Comparison of ENCODE assay signal across 15 mouse cellular contexts in the genomic region with DNA sequence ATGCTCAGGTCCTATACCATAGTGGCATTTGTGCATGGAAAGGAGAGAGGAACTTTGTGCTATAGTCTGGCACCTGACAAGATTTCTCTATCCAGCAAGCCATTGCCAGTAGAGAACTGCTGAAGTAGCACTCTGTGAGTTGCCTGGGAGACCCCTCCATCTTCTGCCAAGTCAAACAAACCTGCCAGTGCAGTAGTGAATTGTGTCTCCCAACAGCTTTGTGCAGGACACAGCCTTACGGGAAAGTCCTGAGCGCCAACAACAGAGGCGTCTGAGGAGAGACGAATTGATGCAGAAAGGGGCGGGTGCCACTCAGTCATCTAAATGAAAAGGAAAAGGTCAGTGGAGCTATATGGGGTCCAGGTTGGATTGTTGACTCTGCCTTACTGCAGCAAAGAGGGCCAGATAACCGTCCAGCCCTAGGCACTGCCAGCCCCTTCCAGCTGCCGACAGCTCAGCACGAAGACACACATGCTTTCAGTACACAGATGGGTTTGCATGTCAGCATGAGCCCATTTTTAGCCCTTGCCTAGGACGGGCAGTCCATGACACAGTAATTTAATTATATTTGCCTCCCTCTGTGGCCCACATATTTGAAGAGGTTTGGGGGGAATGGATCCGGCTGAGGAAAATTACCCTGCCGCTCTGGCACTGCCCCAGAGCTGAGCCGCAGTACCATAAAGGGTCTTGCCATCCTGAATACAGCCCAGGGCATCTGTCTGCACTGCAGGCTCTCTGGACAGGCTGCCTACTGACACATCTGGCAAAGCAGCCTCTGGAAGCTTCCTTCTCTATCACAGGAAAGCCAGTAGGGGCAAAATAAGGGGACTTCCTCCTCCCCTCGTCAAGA. TPM values are rescaled to one million over a fixed set of nuclear protein-coding genes. Genes with fewer than 3 reads are reported as not detected.
DNase-seq lines count a peak whose midpoint lies in the region; ATAC-seq lines count a peak whose summit lies in the region.
"Had no signal": no experiment of that assay in that cellular context is flagged by ENCODE, and none has a peak within 500 bp of the region (broad histone marks: within the 10 kb centered on the region; RNA-seq: fewer than 3 reads in every experiment).

No protein-coding gene starts in this region.

- peak; percentile 17 for DNase-seq in cerebellum, adult 8-10 months
- no peak for DNase-seq in cerebellum, postnatal 36 days
- DNase-seq in hindbrain, embryonic 11.5 days (ENCODE audit: low spot score), result no peak
- DNase-seq in neural tube, embryonic 10.5 days (ENCODE audit: extremely low spot score, low spot score), result no peak
- no peak for DNase-seq in kidney, adult 18-20 months
- no peak for DNase-seq in heart, postnatal 10 days
- DNase-seq: adrenal gland, postnatal 10 days; heart, adult 11 months; heart, postnatal 14 days; kidney, adult 11 months; thymus, adult 2 months had no signal

- H3K27ac ChIP-seq in hindbrain, embryonic 13.5 days, result peak overlapping the region; percentile 75
- H3K27ac ChIP-seq in hindbrain, embryonic 11.5 days (ENCODE audit: low read depth, low read length), result no peak overlapping the region
- no peak overlapping the region for H3K27ac ChIP-seq in neural tube, embryonic 12.5 days
- H3K27ac ChIP-seq: liver, embryonic 12.5 days had no signal

- H3K36me3 ChIP-seq in hindbrain, embryonic 13.5 days, result peaks cover 62% of the 10 kb centered on the region
- H3K36me3 ChIP-seq in hindbrain, embryonic 11.5 days (ENCODE audit: control insufficient read depth, insufficient read depth, low read length), result no peaks in the 10 kb centered on the region
- peaks cover 50% of the 10 kb centered on the region for H3K36me3 ChIP-seq in neural tube, embryonic 12.5 days
- H3K36me3 ChIP-seq: liver, embryonic 12.5 days had no signal

- H3K9ac ChIP-seq in hindbrain, embryonic 13.5 days, result no peak overlapping the region
- H3K9ac ChIP-seq in hindbrain, embryonic 11.5 days (ENCODE audit: low read depth, low read length), result no peak overlapping the region
- no peak overlapping the region for H3K9ac ChIP-seq in neural tube, embryonic 12.5 days
- H3K9ac ChIP-seq: liver, embryonic 12.5 days had no signal

- ATAC-seq in hindbrain, embryonic 13.5 days (ENCODE audit: low FRiP score), result peak; percentile 64
- no peak for ATAC-seq in hindbrain, embryonic 11.5 days (ENCODE audit: low FRiP score)
- ATAC-seq in neural tube, embryonic 12.5 days (ENCODE audit: low FRiP score, low read depth), result peak; percentile 57
- ATAC-seq: liver, embryonic 12.5 days had no signal

- H3K4me1 ChIP-seq in hindbrain, embryonic 13.5 days (replicated peaks), result peaks cover 66% of the 10 kb centered on the region
- H3K4me1 ChIP-seq in hindbrain, embryonic 11.5 days (replicated peaks; ENCODE audit: control insufficient read depth, insufficient read depth, low read length), result no peaks in the 10 kb centered on the region
- peaks cover 15% of the 10 kb centered on the region for H3K4me1 ChIP-seq in neural tube, embryonic 12.5 days

- no peaks in the 10 kb centered on the region for H3K27me3 ChIP-seq in hindbrain, embryonic 13.5 days
- H3K27me3 ChIP-seq in hindbrain, embryonic 11.5 days (ENCODE audit: control insufficient read depth, insufficient read depth, low read length), result no peaks in the 10 kb centered on the region
- no peaks in the 10 kb centered on the region for H3K27me3 ChIP-seq in neural tube, embryonic 12.5 days (replicated peaks)
- H3K27me3 ChIP-seq: liver, embryonic 12.5 days had no signal

- no peaks in the 10 kb centered on the region for H3K9me3 ChIP-seq in hindbrain, embryonic 13.5 days
- H3K9me3 ChIP-seq in hindbrain, embryonic 11.5 days (ENCODE audit: control insufficient read depth, low read length), result no peaks in the 10 kb centered on the region
- no peaks in the 10 kb centered on the region for H3K9me3 ChIP-seq in neural tube, embryonic 12.5 days
- H3K9me3 ChIP-seq: liver, embryonic 12.5 days had no signal

- intact Hi-C loops in heart, postnatal 10 days (cut with DNase I), result no loop called here

- H3K4me3 ChIP-seq in hindbrain, embryonic 13.5 days, result no peak overlapping the region
- H3K4me3 ChIP-seq in hindbrain, embryonic 11.5 days (ENCODE audit: low read depth, low read length), result no peak overlapping the region
- no peak overlapping the region for H3K4me3 ChIP-seq in neural tube, embryonic 12.5 days
- H3K4me3 ChIP-seq: liver, embryonic 12.5 days had no signal

- no peak overlapping the region for H3K4me2 ChIP-seq in hindbrain, embryonic 13.5 days
- H3K4me2 ChIP-seq in hindbrain, embryonic 11.5 days (replicated peaks; ENCODE audit: low read depth, low read length), result no peak overlapping the region
- H3K4me2 ChIP-seq in neural tube, embryonic 12.5 days (replicated peaks), result no peak overlapping the region
- H3K4me2 ChIP-seq: liver, embryonic 12.5 days had no signal

- 36% methylated on average over 13 of the region's 13 CpGs for WGBS in hindbrain, embryonic 13.5 days
- WGBS in hindbrain, embryonic 11.5 days, result 59% methylated on average over 13 of the region's 13 CpGs
- 51% methylated on average over 13 of the region's 13 CpGs for WGBS in neural tube, embryonic 12.5 days

RNA-seq across cellular contexts. Expression of gene Lrrc4, which starts 11.8 kb away (rescaled TPM):
- polyA plus RNA-seq in hindbrain, embryonic 13.5 days (2015; fragmentation: Nextera tagmentation; extraction: Ambion mirVana), result 5.6 and 6.4 TPM in 2 replicates
- 4.5 and 4.7 TPM in 2 replicates for polyA plus RNA-seq in hindbrain, embryonic 11.5 days (2014; fragmentation: Nextera tagmentation; extraction: Ambion mirVana)
- 6.5 and 6.9 TPM in 2 replicates for polyA plus RNA-seq in neural tube, embryonic 12.5 days (2016; fragmentation: Nextera tagmentation; extraction: Ambion mirVana)
- under 1 TPM; 0.42 to 0.43 TPM for total RNA-seq in heart, postnatal 10 days (2021)
- total RNA-seq: megakaryocyte progenitor cell, adult 5-6 weeks had no signal
